Mouse (Mus musculus) heart, adult 2 months (tissue): ENCODE results near the gene Lrrc8c.

Experiments
- CTCF ChIP-seq: fragments of 200-600 bp; IDR thresholded peaks from 2 replicates; pipeline ENCODE4 v1.8.1; 2022; ENCODE audit warnings: antibody characterized with exemption, mild to moderate bottlenecking, moderate library complexity
- POLR2A ChIP-seq: fragments of 200-500 bp; IDR thresholded peaks from 2 replicates; pipeline ENCODE4 v1.6.1; 2011; ENCODE audit warnings: mild to moderate bottlenecking, low read depth, low read length, control low read depth; ENCODE audit not compliant: insufficient read depth

GRCm38 (mm10) chr5:105483632-105484031 lies 35.6 kb upstream of the Lrrc8c start:
- TF ChIP-seq POLR2A, result no peak
- no peak for TF ChIP-seq CTCF
